Mouse (Mus musculus): ENCODE measurements at regions not wholly inside any gene's neighbourhood (a gene's known extent, or its start where the extent isn't known, plus 50 kb on each side); places are given as distances from the start of the nearest gene placed in this dataset.
"Not testable (repeated sequence)": the region's sequence is repeated elsewhere in the genome, so short reads cannot be mapped to it uniquely, and the experiment has no call there.

GRCm38 (mm10) chr5:134046086-134046485 lies 53.4 kb upstream of the Castor2 start:
- no peak for DNase-seq

- DNase-seq: not testable (repeated sequence)
Measured at GRCm38 (mm10) chr5:134042938-134043337, 56.6 kb upstream of the Castor2 start.

- DNase-seq: no peak
Measured at GRCm38 (mm10) chr5:134027316-134027966, 72.1 kb upstream of the Castor2 start.

- no peak for DNase-seq
Measured at GRCm38 (mm10) chr5:134019651-134020432, 79.7 kb upstream of the Castor2 start.

GRCm38 (mm10) chr5:134014257-134015163 lies 85.0 kb upstream of the Castor2 start:
- no peak for DNase-seq

- DNase-seq: no peak
Measured at GRCm38 (mm10) chr5:134013206-134013605, 86.3 kb upstream of the Castor2 start.

- DNase-seq: no peak
Measured at GRCm38 (mm10) chr5:134009843-134010242, 89.7 kb upstream of the Castor2 start.

GRCm38 (mm10) chr5:134007127-134007771 lies 92.3 kb upstream of the Castor2 start:
- no peak for DNase-seq

- DNase-seq: peak; percentile 69
Measured at GRCm38 (mm10) chr5:134006470-134007126, 92.9 kb upstream of the Castor2 start.

GRCm38 (mm10) chr5:134006001-134006400 lies 93.5 kb upstream of the Castor2 start:
- DNase-seq: no peak

GRCm38 (mm10) chr5:134000100-134000499 lies 99.4 kb upstream of the Castor2 start:
- no peak for DNase-seq

- DNase-seq: no peak
Measured at GRCm38 (mm10) chr5:133999698-134000097, 99.8 kb upstream of the Castor2 start.

- no peak for DNase-seq
Measured at GRCm38 (mm10) chr5:133991994-133992393, 107.5 kb upstream of the Castor2 start.

- DNase-seq: no peak
Measured at GRCm38 (mm10) chr5:133991556-133991955, 108.0 kb upstream of the Castor2 start.

GRCm38 (mm10) chr5:133983249-133983966 lies 116.1 kb upstream of the Castor2 start:
- no peak for DNase-seq

GRCm38 (mm10) chr5:133970421-133970914 lies 129.0 kb upstream of the Castor2 start:
- DNase-seq: no peak

- no peak for DNase-seq
Measured at GRCm38 (mm10) chr5:133963301-133963700, 136.2 kb upstream of the Castor2 start.

GRCm38 (mm10) chr5:133940841-133941240 lies 158.7 kb upstream of the Castor2 start:
- no peak for DNase-seq

GRCm38 (mm10) chr5:133940030-133940429 lies 159.5 kb upstream of the Castor2 start:
- DNase-seq: no peak

- DNase-seq: no peak
Measured at GRCm38 (mm10) chr5:133937967-133938918, 161.3 kb upstream of the Castor2 start.

Measured in thymus, postnatal 4 days (tissue).